Mouse (Mus musculus): ENCODE data around the gene P4ha2. TPM values are rescaled to one million over a fixed set of nuclear protein-coding genes. Genes with fewer than 3 reads are reported as not detected.

The P4ha2 gene
- polyA plus RNA-seq, 1 experiment from 2014 or later, result 123 TPM

DNA sequence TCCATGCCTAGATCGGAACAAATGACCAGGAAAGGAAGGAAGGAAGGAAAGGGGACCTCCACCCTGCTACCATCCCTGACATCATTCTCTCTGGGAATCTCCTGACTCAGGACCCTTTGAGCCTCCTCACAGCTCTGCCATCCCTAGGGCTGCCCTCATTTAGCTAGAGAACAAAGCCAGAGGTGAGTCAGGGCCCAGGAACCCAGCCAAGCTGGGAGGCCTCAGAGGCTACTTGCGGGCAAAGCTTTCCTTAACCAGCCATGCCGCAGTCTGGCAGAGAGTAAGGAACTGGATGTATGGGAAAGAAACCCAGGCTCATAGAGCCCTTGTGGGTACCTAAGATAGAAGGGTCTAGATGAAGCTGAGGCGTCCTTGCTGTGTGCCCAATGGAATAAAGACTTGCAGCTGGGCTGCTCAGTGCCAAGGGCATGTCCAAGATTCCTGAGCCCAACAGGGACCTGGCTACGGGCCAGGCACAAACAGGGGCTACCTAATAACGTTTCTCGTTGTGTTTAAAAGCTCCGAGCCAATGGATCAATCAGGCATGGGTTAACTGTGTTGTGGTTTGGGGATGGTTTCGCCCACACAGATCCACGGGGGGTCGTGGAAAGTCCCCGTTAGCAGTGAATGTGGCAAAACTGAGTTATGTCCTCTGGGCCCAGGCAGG lies 37.7 kb upstream of the P4ha2 start:
- Histone ChIP-seq H3K27me3 (no peaks in the 10 kb centered on the region), H3K9ac (no peak overlapping the region), H3K4me1 (peaks cover 98% of the 10 kb centered on the region), H3K36me3 (no peaks in the 10 kb centered on the region), H3K4me3 (replicated peaks) (no peak overlapping the region), H3K9me3 (replicated peaks) (no peaks in the 10 kb centered on the region), H3K4me2 (replicated peaks) (no peak overlapping the region), H3K27ac (replicated peaks) (peak overlapping the region; percentile 82)
- ATAC-seq (ENCODE audit: insufficient number of reproducible peaks, low FRiP score, low TSS enrichment, low read depth), result no peak
- WGBS, result 48% methylated on average over 12 of the region's 12 CpGs

DNA sequence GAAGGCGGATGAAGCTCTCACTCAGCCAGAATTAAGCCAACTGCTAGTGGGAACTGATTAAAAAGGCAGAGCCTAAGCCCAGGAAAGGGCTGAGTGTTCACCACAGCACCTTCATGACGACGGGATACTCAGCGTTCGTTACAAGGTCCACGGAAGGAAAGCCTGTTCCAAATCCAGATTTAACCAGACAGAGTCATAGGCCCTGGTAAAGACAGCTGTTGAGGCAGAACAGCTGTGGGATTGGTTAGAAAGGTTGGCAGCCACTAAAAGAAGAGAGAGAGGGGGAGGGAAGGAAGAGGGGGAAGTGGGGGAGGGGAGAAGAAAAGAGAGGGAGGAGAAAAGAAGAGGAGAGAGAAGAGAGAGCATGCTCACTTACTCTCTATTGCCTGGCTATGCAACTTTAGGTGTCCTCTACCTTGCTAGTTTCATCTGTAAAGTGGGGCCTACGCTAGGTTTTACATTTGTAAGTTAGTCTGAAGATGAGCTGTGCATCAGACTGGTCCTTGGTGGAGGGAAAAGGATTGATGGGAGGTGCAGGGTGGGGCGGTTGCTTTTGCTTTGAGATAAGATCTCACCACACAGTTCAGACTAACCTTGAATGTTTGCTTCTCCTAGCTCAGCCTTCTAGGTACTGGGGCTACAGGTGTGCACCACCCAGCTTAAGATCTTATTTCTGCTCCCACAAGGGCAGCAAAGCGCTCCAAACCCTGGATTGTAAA lies 37.0 kb upstream of the P4ha2 start:
- no peak for ATAC-seq (ENCODE audit: insufficient number of reproducible peaks, low FRiP score, low TSS enrichment, low read depth)
- H3K27ac ChIP-seq (replicated peaks), result peak overlapping the region; percentile 82

DNA sequence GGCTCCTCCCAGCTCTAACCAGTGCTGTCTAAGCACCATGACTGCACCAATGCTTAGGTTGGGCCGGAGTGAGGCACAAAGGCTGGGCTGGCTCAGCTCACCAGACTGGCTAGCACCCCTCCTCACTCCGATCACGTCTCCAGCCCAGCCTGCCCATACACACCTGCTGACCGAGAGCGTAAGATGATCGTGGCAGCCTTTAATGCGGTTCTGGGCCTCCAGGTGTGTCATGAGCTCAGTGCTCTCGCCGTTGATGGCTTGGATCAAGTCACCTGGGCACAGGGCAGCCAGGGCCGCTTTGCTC lies 36.5 kb upstream of the P4ha2 start:
- Histone ChIP-seq H3K4me1 (peaks cover 98% of the 10 kb centered on the region), H3K4me3 (replicated peaks) (no peak overlapping the region), H3K9ac (no peak overlapping the region), H3K27me3 (no peaks in the 10 kb centered on the region), H3K4me2 (replicated peaks) (no peak overlapping the region), H3K9me3 (replicated peaks) (no peaks in the 10 kb centered on the region), H3K27ac (replicated peaks) (peak overlapping the region; percentile 82), H3K36me3 (no peaks in the 10 kb centered on the region)
- 0 out of 2 replicates have a peak, but pooled peaks have one; percentile 30 for ATAC-seq (ENCODE audit: insufficient number of reproducible peaks, low FRiP score, low TSS enrichment, low read depth)
- 82% methylated on average over 10 of the region's 10 CpGs for WGBS

More for the DNA sequence above, 37.0 kb upstream of the P4ha2 start:
- H3K9ac ChIP-seq, result no peak overlapping the region
- 47% methylated on average over 9 of the region's 9 CpGs for WGBS
- H3K4me2 ChIP-seq (replicated peaks), result no peak overlapping the region
- H3K27me3 ChIP-seq, result no peaks in the 10 kb centered on the region
- H3K4me3 ChIP-seq (replicated peaks), result no peak overlapping the region
- H3K4me1 ChIP-seq, result peaks cover 98% of the 10 kb centered on the region
- H3K9me3 ChIP-seq (replicated peaks), result no peaks in the 10 kb centered on the region
- no peaks in the 10 kb centered on the region for H3K36me3 ChIP-seq

DNA sequence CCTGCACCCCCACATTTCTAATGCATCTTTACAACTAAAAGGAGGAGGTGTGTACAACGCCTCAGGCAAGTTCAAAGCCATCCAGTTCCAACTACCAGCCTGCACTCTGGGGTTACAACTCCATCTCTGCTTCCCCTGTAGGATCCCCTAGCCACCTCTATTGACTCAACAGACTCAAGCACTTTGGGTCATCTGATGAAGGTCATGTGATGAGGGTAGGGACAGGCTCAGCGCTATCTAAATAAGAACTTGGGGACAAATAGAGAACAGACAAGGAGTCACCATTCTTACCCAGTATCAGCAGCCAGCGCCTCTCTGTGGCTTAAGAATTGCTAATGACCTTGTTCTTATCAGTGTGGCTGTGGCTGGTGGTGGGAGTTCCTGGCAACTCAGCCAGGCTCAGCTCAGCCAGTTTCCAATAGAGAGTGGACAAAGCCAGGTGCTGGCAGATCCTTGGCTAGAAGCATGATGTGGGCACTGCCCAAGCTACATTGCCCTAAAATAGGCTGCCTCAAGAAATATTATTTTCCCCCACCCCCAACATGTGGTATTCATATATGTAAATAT lies 35.4 kb upstream of the P4ha2 start:
- no peak overlapping the region for H3K4me2 ChIP-seq (replicated peaks)
- ATAC-seq (ENCODE audit: insufficient number of reproducible peaks, low FRiP score, low TSS enrichment, low read depth), result no peak
- H3K9me3 ChIP-seq (replicated peaks), result no peaks in the 10 kb centered on the region
- 89% methylated on average over 3 of the region's 3 CpGs for WGBS
- H3K9ac ChIP-seq, result no peak overlapping the region
- H3K27ac ChIP-seq (replicated peaks), result 0 out of 2 replicates have a peak overlapping the region, but pooled peaks have one; percentile 82
- no peak overlapping the region for H3K4me3 ChIP-seq (replicated peaks)
- no peaks in the 10 kb centered on the region for H3K27me3 ChIP-seq
- H3K4me1 ChIP-seq, result peaks cover 94% of the 10 kb centered on the region
- H3K36me3 ChIP-seq, result no peaks in the 10 kb centered on the region

DNA sequence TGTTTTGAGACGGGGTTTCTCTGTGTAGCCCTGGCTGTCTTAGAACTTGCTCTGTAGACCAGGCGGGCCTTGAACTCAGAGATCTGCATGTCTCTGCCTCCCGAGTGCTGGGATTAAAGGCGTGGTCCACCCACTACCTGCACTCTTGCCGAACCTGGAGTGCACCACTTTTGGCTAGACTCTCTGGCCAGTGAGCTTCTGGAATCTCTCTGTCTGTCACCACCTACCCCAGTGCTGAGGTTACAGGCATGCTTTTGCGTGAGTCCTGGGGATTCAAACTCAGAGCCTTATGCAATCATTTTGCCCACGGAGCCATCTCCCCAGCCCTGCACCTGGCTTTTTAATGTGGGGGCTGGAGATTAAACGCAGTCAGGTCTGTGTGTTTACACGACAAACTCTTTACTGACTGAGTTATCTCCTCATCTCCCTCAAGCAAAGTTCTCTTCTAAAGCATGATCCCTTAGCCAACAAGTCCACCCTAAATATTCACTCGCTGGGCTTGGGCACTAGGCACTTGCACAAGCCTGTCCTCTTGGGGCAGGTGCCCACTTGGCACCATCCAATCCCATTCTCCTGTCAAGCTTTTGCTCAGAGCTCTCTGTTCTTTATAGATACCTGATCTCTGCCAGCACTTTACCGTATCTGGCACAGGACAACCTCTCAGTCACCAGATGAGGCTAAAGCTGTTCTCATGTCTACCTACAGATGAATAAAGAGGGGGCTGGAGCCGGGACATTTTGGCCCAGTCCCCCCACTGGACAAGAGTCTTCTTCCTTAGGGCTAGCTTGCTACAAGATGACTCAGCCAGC lies 34.6 kb upstream of the P4ha2 start:
- Histone ChIP-seq H3K36me3 (no peaks in the 10 kb centered on the region), H3K4me1 (peaks cover 90% of the 10 kb centered on the region), H3K4me2 (replicated peaks) (no peak overlapping the region), H3K4me3 (replicated peaks) (no peak overlapping the region), H3K27ac (replicated peaks) (no peak overlapping the region), H3K9ac (no peak overlapping the region), H3K27me3 (no peaks in the 10 kb centered on the region), H3K9me3 (replicated peaks) (no peaks in the 10 kb centered on the region)
- 75% methylated on average over 12 of the region's 12 CpGs for WGBS
- no peak for ATAC-seq (ENCODE audit: insufficient number of reproducible peaks, low FRiP score, low TSS enrichment, low read depth)

DNA sequence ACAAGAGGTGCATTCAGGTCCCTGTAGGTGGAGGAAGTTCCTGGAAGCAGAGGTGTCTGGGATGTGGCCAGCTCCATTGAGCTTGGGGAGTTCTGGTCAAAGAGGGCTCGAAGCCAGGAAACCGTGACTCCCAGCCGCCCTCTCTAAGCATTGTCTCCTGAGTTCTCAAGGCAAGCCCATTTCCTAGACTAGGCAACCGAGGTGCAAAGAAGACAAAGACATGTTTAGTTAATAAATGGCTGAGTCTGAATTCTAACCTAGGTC lies 34.0 kb upstream of the P4ha2 start:
- Histone ChIP-seq H3K4me2 (replicated peaks) (0 out of 2 replicates have a peak overlapping the region, but pooled peaks have one; percentile 8), H3K4me1 (peaks cover 84% of the 10 kb centered on the region), H3K4me3 (replicated peaks) (no peak overlapping the region), H3K9ac (no peak overlapping the region), H3K36me3 (no peaks in the 10 kb centered on the region), H3K27me3 (no peaks in the 10 kb centered on the region), H3K27ac (replicated peaks) (no peak overlapping the region), H3K9me3 (replicated peaks) (no peaks in the 10 kb centered on the region)
- ATAC-seq (ENCODE audit: insufficient number of reproducible peaks, low FRiP score, low TSS enrichment, low read depth), result no peak
- 82% methylated on average over 4 of the region's 4 CpGs for WGBS

DNA sequence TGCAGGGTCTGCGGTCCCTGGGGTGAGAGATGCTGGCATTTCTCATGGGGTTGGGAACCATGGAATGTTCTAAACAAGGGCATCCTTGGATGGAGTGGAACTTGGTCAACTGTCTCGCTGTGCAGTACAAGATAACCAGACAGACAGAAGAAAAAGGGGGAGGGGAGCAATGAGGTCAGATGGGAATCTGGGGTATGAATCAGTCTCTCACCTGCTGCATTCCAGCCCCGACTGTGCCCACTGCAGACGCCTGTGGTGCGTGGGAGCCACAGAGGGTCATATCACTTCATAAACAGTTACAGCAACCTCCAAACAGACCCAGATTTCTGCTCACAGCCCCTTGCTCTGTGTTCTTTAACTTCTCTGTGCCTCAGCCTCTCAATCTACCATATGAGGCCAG lies 33.5 kb upstream of the P4ha2 start:
- H3K4me2 ChIP-seq (replicated peaks), result peak overlapping the region; percentile 79
- H3K27me3 ChIP-seq, result no peaks in the 10 kb centered on the region
- H3K27ac ChIP-seq (replicated peaks), result peak overlapping the region; percentile 82; the same call in 1 of the 2 replicates
- H3K9me3 ChIP-seq (replicated peaks), result no peaks in the 10 kb centered on the region
- 59% methylated on average over 5 of the region's 5 CpGs for WGBS
- peaks cover 79% of the 10 kb centered on the region for H3K4me1 ChIP-seq
- H3K9ac ChIP-seq, result 0 out of 2 replicates have a peak overlapping the region, but pooled peaks have one; percentile 80
- peak overlapping the region; percentile 68; the same call in 1 of the 2 replicates for H3K4me3 ChIP-seq (replicated peaks)
- ATAC-seq (ENCODE audit: insufficient number of reproducible peaks, low FRiP score, low TSS enrichment, low read depth), result no peak
- no peaks in the 10 kb centered on the region for H3K36me3 ChIP-seq

DNA sequence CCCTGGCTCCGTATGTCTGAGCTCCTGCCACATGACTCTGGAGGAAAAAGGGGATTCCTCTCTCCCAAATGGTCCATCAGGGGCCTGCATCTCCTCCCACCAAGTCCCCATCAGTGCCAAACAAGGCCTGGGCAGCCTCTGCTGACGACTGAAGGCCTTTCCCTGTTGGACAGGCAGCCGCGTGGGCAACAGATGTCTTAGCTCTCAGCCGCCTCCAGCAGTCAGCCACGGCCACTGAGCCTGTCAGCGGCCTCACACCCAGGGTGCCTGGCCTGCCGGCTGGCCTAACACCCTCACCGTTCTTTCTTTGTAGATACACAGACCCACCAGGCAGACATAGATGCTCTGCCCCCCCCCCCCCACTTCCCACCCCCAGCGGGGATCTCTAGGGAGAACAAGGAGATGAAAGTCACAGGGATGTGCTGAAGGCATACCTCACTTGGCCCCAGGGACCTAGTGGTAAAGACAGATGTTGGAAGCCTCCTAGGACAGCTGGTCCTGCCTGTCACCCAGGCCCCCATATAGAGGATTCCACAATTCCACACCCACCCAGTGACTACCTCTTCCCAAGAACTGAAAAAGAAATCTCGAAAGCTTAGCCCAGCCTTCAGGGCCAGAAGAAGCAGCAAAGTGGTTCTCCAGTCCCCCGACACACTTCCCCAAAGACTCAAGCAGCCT lies 32.4 kb upstream of the P4ha2 start:
- peak overlapping the region; percentile 79 for H3K4me2 ChIP-seq (replicated peaks)
- peak overlapping the region; percentile 82 for H3K27ac ChIP-seq (replicated peaks)
- peak overlapping the region; percentile 68 for H3K4me3 ChIP-seq (replicated peaks)
- H3K9ac ChIP-seq, result peak overlapping the region; percentile 80
- ATAC-seq (ENCODE audit: insufficient number of reproducible peaks, low FRiP score, low TSS enrichment, low read depth), result no peak
- no peaks in the 10 kb centered on the region for H3K27me3 ChIP-seq
- no peaks in the 10 kb centered on the region for H3K9me3 ChIP-seq (replicated peaks)
- WGBS, result 12% methylated on average over 12 of the region's 12 CpGs
- H3K4me1 ChIP-seq, result peaks cover 77% of the 10 kb centered on the region
- no peaks in the 10 kb centered on the region for H3K36me3 ChIP-seq

DNA sequence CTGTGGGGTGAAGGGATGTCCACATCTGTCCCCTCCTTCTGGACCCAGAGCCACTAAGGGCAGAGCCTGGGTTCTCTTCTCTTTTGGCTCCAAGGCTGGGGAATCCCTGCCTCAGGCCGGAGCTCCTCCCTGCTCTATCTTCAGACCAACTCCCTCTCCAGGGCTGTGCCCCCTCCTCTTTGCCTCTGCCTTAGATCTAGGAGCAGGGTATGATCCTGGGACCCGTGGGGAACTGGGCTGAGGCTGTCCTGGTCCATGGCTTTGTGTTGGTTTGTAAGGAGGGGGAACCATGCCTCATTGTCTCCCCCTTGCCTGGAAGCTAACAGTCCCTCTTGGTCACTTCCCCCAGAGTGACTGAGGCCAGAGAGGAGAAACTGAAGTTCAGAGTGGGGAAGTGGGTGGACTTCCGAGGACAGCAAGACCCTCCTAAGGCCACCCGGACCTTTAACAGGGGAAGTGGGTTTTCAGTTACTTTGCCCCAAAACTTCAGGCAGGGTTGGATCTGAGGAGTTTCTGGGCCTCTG lies 31.8 kb upstream of the P4ha2 start:
- no peak for ATAC-seq (ENCODE audit: insufficient number of reproducible peaks, low FRiP score, low TSS enrichment, low read depth)
- WGBS, result 5% methylated on average over 4 of the region's 4 CpGs
- peak overlapping the region; percentile 80 for H3K9ac ChIP-seq

DNA sequence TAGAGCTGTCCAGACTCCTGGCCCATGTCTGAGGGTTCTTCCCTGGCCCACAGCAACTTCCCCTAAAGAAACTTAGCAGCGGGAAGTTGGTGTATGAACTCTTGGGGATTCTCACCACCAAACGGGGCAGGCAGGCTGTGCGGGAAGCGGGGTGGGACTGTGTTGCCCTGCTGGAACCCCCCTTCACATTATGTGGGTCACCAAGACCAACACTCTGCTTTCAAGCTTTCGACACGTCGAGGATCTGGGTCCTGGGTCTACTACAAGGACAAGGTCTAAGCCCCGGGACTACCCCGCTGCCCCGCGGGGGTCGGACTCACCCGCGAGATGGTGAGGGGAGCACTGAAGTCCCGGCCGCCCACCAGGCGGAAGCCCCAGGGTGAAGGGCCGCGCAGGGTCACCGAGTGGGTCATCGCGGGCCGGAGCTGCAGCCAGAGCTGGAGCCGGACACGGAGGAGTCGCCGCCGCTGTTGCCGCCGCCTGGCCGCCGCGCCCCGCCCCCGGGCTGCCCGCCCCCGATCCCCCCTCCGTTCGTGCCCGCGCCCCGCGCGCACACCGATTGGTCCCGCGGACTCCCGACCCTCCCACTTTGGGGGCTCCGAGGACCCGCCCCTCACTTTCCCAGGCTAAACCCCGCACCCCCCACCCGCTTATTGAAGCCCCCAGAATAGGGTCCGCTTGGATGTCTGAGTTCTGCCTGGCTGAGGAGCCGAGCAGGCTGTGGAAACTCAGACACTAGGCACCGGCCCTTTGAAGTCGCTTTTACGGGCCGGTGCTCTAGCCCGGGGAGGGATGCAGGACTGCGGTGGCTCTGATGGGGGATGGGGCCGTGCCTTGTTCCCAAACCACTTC lies 31.1 kb upstream of the P4ha2 start, which contains the start of gene Pdlim4:
Gene Pdlim4, minus strand, starts transcription at position 495 of the 852 bp plus-strand sequence.
- Histone ChIP-seq H3K9ac (peak within 1 kb of the TSS; percentile 80), H3K4me3 (replicated peaks) (peak within 1 kb of the TSS; percentile 68), H3K36me3 (no peaks in the 10 kb centered on the region), H3K9me3 (replicated peaks) (no peaks in the 10 kb centered on the region), H3K4me2 (replicated peaks) (peak within 1 kb of the TSS; percentile 79), H3K27me3 (no peaks in the 10 kb centered on the region), H3K27ac (replicated peaks) (peak within 1 kb of the TSS; percentile 82), H3K4me1 (peaks cover 74% of the 10 kb centered on the region)
- peak; percentile 62 for ATAC-seq (ENCODE audit: insufficient number of reproducible peaks, low FRiP score, low TSS enrichment, low read depth)
- under 1% methylated on average over 60 of the region's 61 CpGs for WGBS

More for the DNA sequence above, 31.8 kb upstream of the P4ha2 start:
- Histone ChIP-seq H3K36me3 (no peaks in the 10 kb centered on the region), H3K9me3 (replicated peaks) (no peaks in the 10 kb centered on the region), H3K27me3 (no peaks in the 10 kb centered on the region), H3K4me2 (replicated peaks) (peak overlapping the region; percentile 79), H3K4me3 (replicated peaks) (peak overlapping the region; percentile 68), H3K27ac (replicated peaks) (peak overlapping the region; percentile 82), H3K4me1 (peaks cover 76% of the 10 kb centered on the region)
